Comparison of ENCODE assay signal across 8 mouse cellular contexts in genomic region chr2:167799629-167800387, GRCm38 (mm10).
DNase-seq lines count a peak whose midpoint lies in the region; ATAC-seq and TF ChIP-seq lines count a peak whose summit lies in the region.

No protein-coding gene starts in this region.

- H3K4me2 ChIP-seq in heart, embryonic 11.5 days = no peak overlapping the region
- no peak overlapping the region for H3K4me2 ChIP-seq in limb, embryonic 14.5 days (replicated peaks; ENCODE audit: low read depth, low read length, severe bottlenecking)

- no peak overlapping the region for H3K4me3 ChIP-seq in G1E (ENCODE audit: low read depth, low read length)
- no peak overlapping the region for H3K4me3 ChIP-seq in heart, embryonic 11.5 days (ENCODE audit: low read depth, low read length)
- H3K4me3 ChIP-seq in limb, embryonic 14.5 days (replicated peaks; ENCODE audit: low read length) = no peak overlapping the region

- peaks cover 39% of the 10 kb centered on the region for H3K27me3 ChIP-seq in G1E (ENCODE audit: insufficient read depth, low read length)
- H3K27me3 ChIP-seq in heart, embryonic 11.5 days (ENCODE audit: control insufficient read depth, insufficient read depth, low read length) = no peaks in the 10 kb centered on the region
- H3K27me3 ChIP-seq in limb, embryonic 14.5 days (ENCODE audit: control insufficient read depth, insufficient read depth, low read length) = no peaks in the 10 kb centered on the region

- peak overlapping the region; percentile 94 for H3K27ac ChIP-seq in heart, embryonic 11.5 days (ENCODE audit: low read depth, low read length)
- no peak overlapping the region for H3K27ac ChIP-seq in limb, embryonic 14.5 days (replicated peaks; ENCODE audit: low read depth, low read length)

- intact Hi-C loops in heart, postnatal 36 days (cut with DNase I) = no loop called here

- H3K9me3 ChIP-seq in G1E (replicated peaks) = peaks cover 3% of the 10 kb centered on the region; the same call in 1 of the 2 replicates
- H3K9me3 ChIP-seq in heart, embryonic 11.5 days (replicated peaks; ENCODE audit: control insufficient read depth, low read length) = no peaks in the 10 kb centered on the region
- no peaks in the 10 kb centered on the region for H3K9me3 ChIP-seq in limb, embryonic 14.5 days (ENCODE audit: control insufficient read depth, low read length)

- WGBS in heart, embryonic 11.5 days (ENCODE audit: insufficient replicate concordance) = 85% methylated on average over 5 of the region's 5 CpGs
- 89% methylated on average over 5 of the region's 5 CpGs for WGBS in limb, embryonic 14.5 days

- DNase-seq in heart, adult 11 months = peak; percentile 95
- DNase-seq in heart, postnatal 36 days = no peak
- DNase-seq in G1E (ENCODE audit: low spot score) = peak; percentile 80
- peak; percentile 74 for DNase-seq in limb, embryonic 14.5 days (ENCODE audit: low spot score)
- peak; percentile 43 for DNase-seq in retina, embryonic 14.5 days (ENCODE audit: low spot score)
- DNase-seq in right cerebral cortex, postnatal 10 days (ENCODE audit: low spot score in 2 of 2) = no peak
- DNase-seq in layer of hippocampus, postnatal 10 days (ENCODE audit: low spot score in 2 of 2) = no peak

- no peak overlapping the region for H3K9ac ChIP-seq in heart, embryonic 11.5 days (ENCODE audit: low read depth, low read length)
- H3K9ac ChIP-seq in limb, embryonic 14.5 days (ENCODE audit: low read depth, low read length, severe bottlenecking) = no peak overlapping the region

- peak; percentile 78 for ATAC-seq in G1E (ENCODE audit: extremely low read depth, insufficient number of reproducible peaks, low FRiP score, poor library complexity, severe bottlenecking)
- peak; percentile 78 for ATAC-seq in heart, embryonic 11.5 days (replicated peaks; ENCODE audit: insufficient number of reproducible peaks, low FRiP score, low TSS enrichment)
- ATAC-seq in limb, embryonic 14.5 days (ENCODE audit: low FRiP score, low read depth) = peak; percentile 60; the same call in 1 of the 2 replicates

- no peak for TF ChIP-seq CTCF in G1E (IDR thresholded peaks at IDR 0.05; ENCODE audit: low read depth, low read length)

- peaks cover 46% of the 10 kb centered on the region for H3K4me1 ChIP-seq in G1E (ENCODE audit: insufficient read depth, low read depth, low read length)
- peaks cover 12% of the 10 kb centered on the region for H3K4me1 ChIP-seq in heart, embryonic 11.5 days (ENCODE audit: control insufficient read depth, insufficient read depth, low read length)
- H3K4me1 ChIP-seq in limb, embryonic 14.5 days (ENCODE audit: control insufficient read depth, insufficient read depth, low read length) = peaks cover 4% of the 10 kb centered on the region

- no peak for TF ChIP-seq POLR2A in limb, embryonic 14.5 days (IDR thresholded peaks at IDR 0.05; ENCODE audit: borderline replicate concordance, extremely low read depth, insufficient read depth, insufficient read length)

- no peaks in the 10 kb centered on the region for H3K36me3 ChIP-seq in G1E (replicated peaks)
- no peaks in the 10 kb centered on the region for H3K36me3 ChIP-seq in heart, embryonic 11.5 days (ENCODE audit: control insufficient read depth, insufficient read depth, low read length)
- no peaks in the 10 kb centered on the region for H3K36me3 ChIP-seq in limb, embryonic 14.5 days (ENCODE audit: control insufficient read depth, insufficient read depth, low read length)

Comparison
In these comparisons a context has a peak if more than half of its experiments do, and no peak if none do; other contexts are left out.
1. DNase-seq: peak in heart, adult 11 months (single experiment), G1E (single experiment), limb, embryonic 14.5 days (single experiment) and retina, embryonic 14.5 days (single experiment); none in heart, postnatal 36 days (0 of 2), right cerebral cortex, postnatal 10 days (0 of 2) and layer of hippocampus, postnatal 10 days (0 of 2).
2. Peak in every context shown above with its lines, with median percentiles within 50 percentile points of each other: ATAC-seq.